Comparison of ENCODE assay signal across 1 mouse cellular context in the genomic region with DNA sequence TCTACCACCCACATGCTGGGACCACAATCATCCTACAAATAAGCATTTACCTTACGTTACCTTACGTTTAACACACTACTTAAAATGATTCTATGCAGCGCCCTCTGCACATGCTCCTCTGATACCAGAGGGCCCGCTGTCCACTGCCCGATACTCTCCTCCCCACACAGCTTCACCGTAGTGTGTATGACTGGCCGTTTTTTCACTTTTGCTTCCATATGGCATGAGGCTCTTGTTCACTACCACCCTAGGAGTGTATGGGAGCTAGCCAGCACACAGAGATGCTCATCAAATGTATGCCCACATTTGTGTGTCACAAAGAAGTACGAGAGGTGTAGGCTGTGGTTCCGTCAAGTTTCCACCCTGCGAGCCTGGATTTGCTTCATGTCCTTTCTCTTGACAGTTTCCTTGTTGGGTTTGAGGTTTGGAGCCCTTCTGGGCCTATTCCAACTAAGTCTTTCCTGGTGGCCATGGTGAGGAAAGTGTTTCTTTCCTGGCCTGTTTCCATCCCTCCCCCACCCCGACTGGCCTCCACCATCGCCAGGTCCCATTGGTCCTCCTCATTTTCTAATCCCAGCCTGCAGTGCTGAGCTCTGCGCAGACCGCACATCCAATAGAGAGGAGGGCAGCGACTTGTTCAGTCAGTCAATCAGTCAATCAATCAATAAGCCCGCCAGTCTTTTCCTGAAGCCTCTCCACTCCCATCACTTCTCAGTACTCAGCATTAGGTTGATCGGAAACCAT.
TF ChIP-seq lines count a peak whose summit lies in the region.

No protein-coding gene starts in this region.

TF ChIP-seq in CH12.LX, 34 proteins besides CTCF, POLR2A, EP300 and RAD21 (continued from another document):
- TF ChIP-seq ZC3H11A (IDR thresholded peaks at IDR 0.05; ENCODE audit: low read depth, low read length) (no peak), IRF4 (IDR thresholded peaks at IDR 0.05; ENCODE audit: low read depth, low read length) (no peak), MAZ (IDR thresholded peaks at IDR 0.05; ENCODE audit: low read depth, low read length) (no peak), UBTF (IDR thresholded peaks at IDR 0.05; ENCODE audit: low read depth, low read length) (no peak)
